Mouse (Mus musculus) Patski (cell line): Measurements from ENCODE around the gene Atg4a. TPM values are rescaled to one million over a fixed set of nuclear protein-coding genes. Genes with fewer than 3 reads are reported as not detected.

ENCODE experiments used
- ATAC-seq: fragments of 100-300 bp; one replicate; pipeline ENCODE4 v1.8.0; 2021
- CTCF ChIA-PET: fragments of 350-600 bp; sonication (Branson Sonifier 250); formaldehyde crosslinking; loops from one replicate; lab custom pipeline; 2022; ENCODE audit warnings: inconsistent platforms; lab: Charles Lee
- POLR2A ChIA-PET: fragments of 350-600 bp; sonication (Branson Sonifier 250); formaldehyde crosslinking; loops from one replicate; lab custom pipeline; 2022; ENCODE audit warnings: antibody characterized with exemption, inconsistent platforms; lab: Charles Lee
- DNase-seq: peaks from one replicate; pipeline ENCODE4 v3.0.0-alpha.2; 2011; ENCODE audit warnings: low read depth, low spot score
- H3K27me3 ChIP-seq: fragments of 371-371 bp; one replicate; pipeline ENCODE4 v1.5.1; 2021
- CTCF ChIP-seq: fragments of 100-300 bp; IDR thresholded peaks from one replicate; pipeline ENCODE4 v1.5.1; 2021
- in situ Hi-C: fragments of 300-500 bp; cut with MboI; formaldehyde crosslinking; loops from 3 replicates; pipeline ENCODE4 v1.11.1; 2018; ENCODE audit warnings: low pct_unique_long_range_greater_than_20kb, mixed read lengths
- polyA plus RNA-seq: library from polyadenylated mRNA; unstranded; gene quantifications from one replicate; pipeline ENCODE4 v1.2.3, GENCODE M21; 2021

The Atg4a gene
- polyA plus RNA-seq, 1 experiment from 2014 or later: 18.3 TPM

DNA sequence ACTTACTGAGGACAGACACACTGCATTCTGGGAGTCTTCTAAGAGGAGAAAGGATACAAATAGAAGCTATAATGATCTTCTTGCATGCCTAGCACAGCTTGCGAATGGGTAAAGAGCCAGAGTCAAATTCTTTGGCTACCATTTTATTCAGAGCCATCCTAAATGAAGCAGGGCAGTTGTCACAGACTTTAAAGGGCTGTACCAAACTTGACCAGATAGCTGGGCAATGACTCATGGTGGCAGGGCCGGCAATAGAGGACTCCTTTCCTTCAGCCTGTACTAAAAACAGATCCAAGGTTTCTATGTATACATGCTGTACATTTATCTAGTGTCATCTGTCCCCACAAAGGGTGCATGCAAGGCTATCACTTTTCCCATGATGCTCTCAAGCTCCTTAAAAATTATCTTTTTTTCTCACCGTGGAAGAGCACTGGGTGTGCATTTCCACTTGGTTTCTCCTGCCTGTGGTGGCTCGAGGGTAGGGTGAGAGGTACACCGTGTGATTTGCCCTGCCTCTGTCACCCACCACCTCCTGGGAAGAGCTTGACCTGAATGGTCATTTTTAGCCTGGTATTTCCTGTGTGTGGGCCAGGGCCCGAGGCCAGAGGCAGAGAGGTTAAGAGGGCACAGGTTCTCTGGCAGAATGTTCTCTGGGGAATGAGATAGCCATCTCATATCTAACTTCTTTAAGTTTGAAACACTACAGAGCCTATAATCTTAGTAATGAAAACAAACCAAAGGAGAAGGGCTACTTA is 26.7 kb downstream of the Atg4a start:
- ChIA-PET CTCF (interaction anchor here (1.6 to 2.0 kb wide), 2 partner anchors 12 to 26 kb away, joined by 5 read pairs; partner anchors contain the start of genes Atg4a and Psmd10), POLR2A (no interaction called here)
- in situ Hi-C loops: no loop called here
- ATAC-seq (peak; percentile 49), DNase-seq (no peak)
- peaks cover 2% of the 10 kb centered on the region for H3K27me3 ChIP-seq
- no peak for TF ChIP-seq CTCF

DNA sequence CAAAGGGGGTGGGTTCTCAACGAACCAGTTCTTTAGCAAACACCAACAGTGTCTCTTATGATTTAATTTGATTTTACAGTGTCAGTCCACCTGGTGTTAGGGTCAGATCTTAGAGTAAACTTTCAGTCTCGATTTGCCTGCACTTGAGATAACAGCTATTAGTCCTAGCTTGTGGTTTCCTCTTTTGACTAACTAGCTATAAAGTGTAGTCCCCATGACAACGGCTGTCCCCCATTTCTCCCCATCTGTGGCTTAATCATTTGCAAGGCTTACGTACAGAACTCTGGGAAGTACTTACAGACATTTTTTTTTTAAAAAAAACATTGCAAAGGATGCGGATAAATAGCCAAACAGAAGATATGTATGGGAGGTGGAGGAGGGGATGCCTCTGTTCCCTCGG is 28.1 kb downstream of the Atg4a start:
- ChIA-PET CTCF (interaction anchor here (1.6 kb wide), 1 partner anchor 28 kb away, joined by 5 read pairs; the partner anchor contains the start of genes Atg4a and Psmd10), POLR2A (no interaction called here)
- no peak for TF ChIP-seq CTCF
- H3K27me3 ChIP-seq: no peaks in the 10 kb centered on the region
- in situ Hi-C loops: no loop called here
- DNase-seq: no peak
- no peak for ATAC-seq

GRCm38 (mm10) chrX:140985256-140985655 is 28.5 kb downstream of the Atg4a start:
- no peaks in the 10 kb centered on the region for H3K27me3 ChIP-seq
- in situ Hi-C loops: no loop called here
- CTCF ChIA-PET: no interaction called here
- ATAC-seq (no peak), DNase-seq (no peak)
- TF ChIP-seq CTCF: no peak
- POLR2A ChIA-PET: no interaction called here

- DNase-seq (no peak), ATAC-seq (no peak)
- CTCF ChIA-PET: no interaction called here
- POLR2A ChIA-PET: no interaction called here
- TF ChIP-seq CTCF: no peak
- in situ Hi-C loops: no loop called here
- no peaks in the 10 kb centered on the region for H3K27me3 ChIP-seq
Measured at GRCm38 (mm10) chrX:140996909-140997516, 40.3 kb downstream of the Atg4a start.

DNA sequence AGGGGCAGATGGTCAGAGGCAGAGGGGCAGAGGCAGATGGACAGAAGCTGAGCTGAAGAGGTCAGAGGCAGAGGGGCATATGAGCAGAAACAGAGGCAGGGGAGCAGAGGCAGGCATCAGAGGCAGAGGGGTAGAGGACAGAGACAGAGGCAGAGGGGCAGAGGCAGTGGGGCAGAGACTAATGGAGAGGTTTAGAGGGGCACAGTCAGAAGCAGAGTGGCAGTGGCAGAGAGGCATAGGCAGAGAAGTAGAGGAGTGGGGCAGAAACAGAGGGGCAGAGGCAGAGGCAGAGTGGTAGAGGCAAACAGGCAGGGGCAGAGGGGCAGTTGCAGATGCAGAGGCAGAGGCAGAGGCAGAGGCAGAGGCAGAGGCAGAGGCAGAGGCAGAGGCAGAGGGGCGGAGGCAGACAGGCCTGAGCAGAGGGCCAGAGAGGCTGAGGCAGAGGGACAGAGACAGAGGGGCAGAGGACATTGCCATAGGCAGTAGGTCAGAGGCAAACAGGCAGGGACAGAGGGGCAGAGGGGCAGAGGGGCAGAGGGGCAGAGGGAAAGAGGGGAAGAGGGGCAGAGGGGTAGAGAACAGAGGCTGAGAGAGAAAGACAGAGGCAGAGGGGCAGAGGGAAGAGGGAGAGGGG is 41.3 kb downstream of the Atg4a start:
- CTCF ChIA-PET: no interaction called here
- POLR2A ChIA-PET: no interaction called here
- TF ChIP-seq CTCF: no peak
- ATAC-seq: no peak
- DNase-seq: no peak
- no peaks in the 10 kb centered on the region for H3K27me3 ChIP-seq
- in situ Hi-C loops: no loop called here

DNA sequence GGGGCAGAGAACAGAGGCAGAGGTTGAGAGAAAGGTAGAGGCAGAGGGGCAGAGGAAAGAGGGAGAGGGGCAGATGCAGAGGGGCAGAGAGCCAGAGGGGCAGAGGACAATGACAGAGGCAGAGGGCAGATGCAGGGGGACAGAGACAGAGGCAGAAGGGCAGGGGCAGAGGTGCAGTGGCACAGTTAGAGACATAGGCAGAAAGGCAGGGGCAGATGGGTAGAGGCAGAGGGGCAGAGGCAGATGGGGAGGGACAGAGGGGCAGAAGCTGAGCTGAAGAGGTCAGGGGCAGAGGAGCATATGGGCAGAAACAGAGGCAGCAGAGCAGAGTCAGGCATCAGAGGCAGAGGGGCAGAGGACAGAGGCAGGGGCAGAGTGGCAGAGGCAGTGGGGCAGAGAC is 42.2 kb downstream of the Atg4a start:
- no peak for ATAC-seq

GRCm38 (mm10) chrX:141149705-141150104 is 193.0 kb downstream of the Atg4a start:
- no peak for TF ChIP-seq CTCF
- in situ Hi-C loops: no loop called here
- POLR2A ChIA-PET: no interaction called here
- CTCF ChIA-PET: no interaction called here
- no peaks in the 10 kb centered on the region for H3K27me3 ChIP-seq
- ATAC-seq (no peak), DNase-seq (no peak)

More for the DNA sequence above, 42.2 kb downstream of the Atg4a start:
- ChIA-PET POLR2A (no interaction called here), CTCF (no interaction called here)
- no peaks in the 10 kb centered on the region for H3K27me3 ChIP-seq
- DNase-seq: no peak
- no peak for TF ChIP-seq CTCF
- in situ Hi-C loops: no loop called here

DNA sequence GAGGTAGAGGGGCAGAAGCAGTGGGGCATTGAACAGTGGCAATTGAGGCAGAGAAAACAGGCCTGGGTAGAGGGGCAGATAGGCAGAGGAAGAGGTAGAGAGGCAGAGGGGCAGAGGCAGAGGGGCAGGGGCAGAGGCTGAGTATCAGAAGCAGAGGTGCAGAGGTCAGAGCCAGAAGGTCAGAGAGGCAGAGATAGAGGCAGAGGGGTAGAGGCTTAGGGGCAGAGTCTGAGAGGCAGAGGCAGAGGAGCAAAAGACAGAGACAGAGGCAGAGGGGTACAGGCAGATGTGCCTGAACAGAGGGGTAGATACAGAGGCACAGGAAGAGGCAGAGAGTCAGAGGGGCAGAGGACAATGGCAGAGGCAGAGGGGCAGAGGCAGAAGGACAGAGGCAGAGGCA is 193.6 kb downstream of the Atg4a start:
- H3K27me3 ChIP-seq: no peaks in the 10 kb centered on the region
- POLR2A ChIA-PET: no interaction called here
- DNase-seq (no peak), ATAC-seq (no peak)
- in situ Hi-C loops: no loop called here
- CTCF ChIA-PET: no interaction called here
- no peak for TF ChIP-seq CTCF

DNA sequence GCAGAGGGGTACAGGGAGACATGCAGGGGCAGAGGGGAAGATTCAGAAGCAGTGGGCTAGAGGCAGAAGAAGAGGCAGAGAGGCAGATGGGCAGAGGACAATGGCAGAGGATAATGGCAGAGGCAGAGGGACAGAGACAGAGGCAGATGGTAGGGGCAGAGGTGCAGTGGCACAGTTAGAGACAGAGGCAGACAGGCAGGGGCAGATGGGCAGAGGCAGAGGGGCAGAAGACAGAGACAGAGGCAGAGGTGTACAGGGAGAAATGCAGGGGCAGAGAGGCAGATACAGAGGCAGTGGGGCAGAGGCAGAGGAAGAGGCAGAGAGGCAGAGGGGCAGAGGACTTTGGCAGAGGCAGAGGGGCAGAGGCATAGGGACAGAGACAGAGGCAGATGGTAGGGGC is 194.5 kb downstream of the Atg4a start:
- ATAC-seq: no peak
- DNase-seq: no peak
- TF ChIP-seq CTCF: no peak
- in situ Hi-C loops: no loop called here
- no peaks in the 10 kb centered on the region for H3K27me3 ChIP-seq
- ChIA-PET POLR2A (interaction anchor here (0.6 kb wide), 1 partner anchor 423 kb away, joined by 5 read pairs; no protein-coding TSS in a partner anchor), CTCF (no interaction called here)

- ChIA-PET POLR2A (interaction anchor here (0.5 to 1.1 kb wide), 2 partner anchors 201 to 584 kb away, joined by 3 to 4 read pairs; no protein-coding TSS in a partner anchor), CTCF (interaction anchor here (1.0 to 1.3 kb wide), 4 partner anchors 9 to 201 kb away, joined by 3 to 5 read pairs (median 3); partner anchors contain the start of gene Psmd10)
- in situ Hi-C loops: no loop called here
- DNase-seq (no peak), ATAC-seq (peak; percentile 24)
- no peaks in the 10 kb centered on the region for H3K27me3 ChIP-seq
- peak; percentile 60 for TF ChIP-seq CTCF
Measured at GRCm38 (mm10) chrX:141156696-141157095, 200.0 kb downstream of the Atg4a start.
